Mouse (Mus musculus) lung, postnatal 36 days (tissue): ENCODE data around the gene Tbc1d9b.

ENCODE experiments used
- DNase-seq: peaks from one replicate; pipeline ENCODE4 v3.0.0; 2022; ENCODE audit warnings: mixed read lengths

The Tbc1d9b gene

DNA sequence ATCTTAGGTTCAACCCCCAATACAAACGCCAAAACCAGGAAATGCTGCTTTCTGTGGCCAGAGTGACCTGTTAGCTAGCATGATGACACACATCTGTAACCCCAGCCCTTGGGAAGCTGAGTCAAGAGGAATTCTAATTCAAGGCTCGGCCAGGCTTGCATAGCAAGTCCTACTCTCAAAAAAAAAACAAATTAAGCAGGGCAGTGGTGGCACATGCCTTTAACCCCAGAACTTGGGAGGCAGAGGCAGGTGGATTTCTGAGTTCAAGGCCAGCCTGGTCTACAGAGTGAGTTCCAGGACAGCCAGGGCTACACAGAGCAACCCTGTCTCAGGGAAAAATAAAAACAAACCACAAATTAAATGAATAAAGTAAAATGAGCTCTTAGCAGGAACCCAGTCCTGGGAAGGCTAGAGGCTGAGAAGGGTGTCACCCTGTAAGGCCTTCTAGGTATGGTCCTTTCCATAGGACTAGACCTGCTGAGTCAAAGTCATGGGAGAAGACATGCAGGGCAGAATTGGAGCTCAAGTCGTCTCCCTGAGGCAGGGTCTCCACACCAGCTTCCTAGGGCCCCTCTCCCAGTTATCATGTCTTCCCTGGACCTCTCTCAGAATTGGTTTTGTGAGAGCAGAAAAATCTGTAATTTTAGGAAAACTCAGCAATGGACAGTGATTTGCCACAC is 81.0 kb downstream of the Tbc1d9b start:
- DNase-seq = no peak

GRCm38 (mm10) chr11:50212848-50213758 is 81.9 kb downstream of the Tbc1d9b start:
- DNase-seq = peak; percentile 92

DNA sequence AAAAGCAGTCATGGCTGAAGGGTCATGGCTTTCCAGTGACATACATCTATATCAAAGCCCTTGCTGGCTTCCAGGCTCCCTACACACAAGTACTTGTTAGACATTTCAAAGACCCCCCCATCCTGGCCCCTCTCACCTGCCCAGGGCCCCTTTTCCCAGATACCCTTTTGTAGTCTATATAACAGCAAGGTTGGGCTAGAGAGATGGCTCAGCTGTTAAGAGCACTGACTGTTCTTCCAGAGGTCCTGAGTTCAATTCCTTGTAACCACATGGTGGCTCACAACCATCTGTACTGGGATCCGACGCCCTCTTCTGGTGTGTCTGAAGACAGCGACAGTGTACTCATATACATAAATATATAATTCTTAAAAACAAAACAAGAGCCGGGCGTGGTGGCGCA is 83.4 kb downstream of the Tbc1d9b start:
- DNase-seq = no peak

DNA sequence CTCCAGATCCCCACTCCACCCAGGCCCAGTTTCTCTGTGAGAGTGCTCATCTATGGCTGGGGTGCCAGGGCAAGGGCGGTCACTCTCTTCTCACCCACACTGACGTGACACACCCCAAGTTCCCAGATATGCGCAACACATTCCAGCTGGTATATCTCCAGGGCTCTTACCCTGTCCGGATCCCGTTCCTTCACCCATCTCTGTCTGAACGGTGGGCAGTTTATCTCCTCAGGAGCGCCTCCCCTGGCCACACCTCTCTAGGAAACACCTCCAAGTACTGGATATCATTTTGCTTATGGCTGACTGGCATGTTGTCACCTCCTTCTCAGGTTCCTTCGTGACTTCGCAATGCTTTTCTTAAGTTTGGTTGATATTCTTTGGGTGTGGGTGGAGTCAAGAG is 84.4 kb downstream of the Tbc1d9b start:
- no peak for DNase-seq

DNA sequence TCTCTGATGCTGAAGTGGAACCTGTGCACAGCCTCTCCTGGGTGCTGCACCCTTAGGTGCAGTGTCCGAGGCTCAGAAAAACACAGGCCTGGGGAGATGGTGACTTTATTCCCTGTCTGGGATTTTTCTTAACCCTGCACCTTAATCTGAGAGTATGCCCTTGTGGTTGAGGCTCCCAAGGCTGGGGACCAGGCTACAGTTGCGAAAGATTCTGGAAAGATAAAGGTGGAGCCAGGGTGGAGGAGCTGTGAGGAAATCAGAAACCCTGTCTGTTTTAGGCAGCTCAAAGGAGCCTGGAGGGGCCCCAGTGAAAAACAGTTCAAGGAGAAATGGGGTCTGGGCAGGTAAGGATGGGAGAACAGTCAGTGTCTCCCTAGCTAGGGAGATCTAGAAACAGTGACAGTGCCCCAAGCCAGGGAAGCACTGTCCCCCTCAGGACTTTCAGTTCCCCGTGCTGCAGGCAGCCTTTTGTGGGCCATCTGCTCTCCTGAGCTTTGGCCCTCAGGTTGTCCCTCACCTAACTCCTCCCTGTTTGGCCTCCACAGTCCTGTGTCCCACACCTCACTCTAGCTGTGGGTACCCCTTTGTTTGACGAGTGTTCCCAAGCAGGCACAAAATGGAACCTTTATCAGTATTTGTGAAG is 85.6 kb downstream of the Tbc1d9b start:
- DNase-seq = no peak

DNA sequence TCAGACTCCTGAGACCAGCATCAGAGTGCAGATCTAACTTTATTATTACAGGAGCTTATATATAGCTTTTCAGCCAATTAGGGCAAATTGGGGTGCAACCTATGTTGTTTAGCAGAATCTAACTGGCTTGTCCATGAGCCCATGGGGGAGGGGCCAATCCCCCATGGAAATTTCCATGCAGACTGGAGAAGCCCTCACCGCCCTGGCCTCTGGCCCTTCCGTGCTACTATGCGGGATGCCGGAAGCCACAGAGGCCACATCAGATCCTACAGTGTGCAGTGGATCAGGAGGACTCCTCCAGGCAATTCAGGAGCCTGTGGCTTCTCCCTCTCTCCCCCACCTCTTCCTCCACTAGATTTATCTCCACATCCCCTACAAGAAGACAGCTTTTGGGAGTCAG is 86.6 kb downstream of the Tbc1d9b start:
- DNase-seq = no peak

- DNase-seq = no peak
Measured at GRCm38 (mm10) chr11:50219833-50220232, 88.6 kb downstream of the Tbc1d9b start.
